Mouse (Mus musculus): ENCODE data around the gene Ep300. TPM values are rescaled to one million over a fixed set of nuclear protein-coding genes. Genes with fewer than 3 reads are reported as not detected.

The Ep300 gene
- polyA plus RNA-seq (2016; fragmentation: Nextera tagmentation; extraction: Ambion mirVana): 16.1 and 17.3 TPM in 2 replicates

- peaks cover 3% of the 10 kb centered on the region; the same call in 1 of the 2 replicates for H3K36me3 ChIP-seq
- H3K4me2 ChIP-seq: peak within 1 kb of the TSS; percentile 80
- no peaks in the 10 kb centered on the region for H3K27me3 ChIP-seq (replicated peaks)
- no peaks in the 10 kb centered on the region for H3K9me3 ChIP-seq (replicated peaks)
- H3K4me1 ChIP-seq (replicated peaks): peaks cover 11% of the 10 kb centered on the region
- peak within 1 kb of the TSS; percentile 99 for H3K4me3 ChIP-seq
- ATAC-seq (ENCODE audit: insufficient number of reproducible peaks, low FRiP score): peak; percentile 94
- peak within 1 kb of the TSS; percentile 100 for H3K27ac ChIP-seq (ENCODE audit: poor library complexity, severe bottlenecking)
- H3K9ac ChIP-seq: peak within 1 kb of the TSS; percentile 100
- under 1% methylated on average over 67 of the region's 68 CpGs for WGBS
Measured at GRCm38 (mm10) chr15:81584913-81585745, at the start of gene Ep300. Ep300 (plus strand) TSS chr15:81585351.

- 38% methylated on average over 9 of the region's 9 CpGs for WGBS
- Histone ChIP-seq H3K36me3 (no peaks in the 10 kb centered on the region), H3K9me3 (replicated peaks) (no peaks in the 10 kb centered on the region), H3K4me3 (no peak overlapping the region), H3K27ac (ENCODE audit: poor library complexity, severe bottlenecking) (no peak overlapping the region), H3K27me3 (replicated peaks) (no peaks in the 10 kb centered on the region), H3K4me2 (no peak overlapping the region), H3K4me1 (replicated peaks) (0 out of 2 replicates have a peak, but pooled peaks cover 3% of the 10 kb centered on the region), H3K9ac (peak overlapping the region; percentile 25)
- no peak for ATAC-seq (ENCODE audit: insufficient number of reproducible peaks, low FRiP score)
Measured at GRCm38 (mm10) chr15:81535881-81536351, 49.2 kb upstream of the Ep300 start.

- no peaks in the 10 kb centered on the region for H3K36me3 ChIP-seq
- WGBS: 67% methylated on average over 4 of the region's 4 CpGs
- no peak overlapping the region for H3K4me3 ChIP-seq
- H3K4me2 ChIP-seq: no peak overlapping the region
- no peak overlapping the region for H3K27ac ChIP-seq (ENCODE audit: poor library complexity, severe bottlenecking)
- ATAC-seq (ENCODE audit: insufficient number of reproducible peaks, low FRiP score): no peak
- no peaks in the 10 kb centered on the region for H3K27me3 ChIP-seq (replicated peaks)
- H3K9ac ChIP-seq: no peak overlapping the region
- H3K9me3 ChIP-seq (replicated peaks): no peaks in the 10 kb centered on the region
- 0 out of 2 replicates have a peak, but pooled peaks cover 3% of the 10 kb centered on the region for H3K4me1 ChIP-seq (replicated peaks)
Measured at GRCm38 (mm10) chr15:81538149-81538548, 47.0 kb upstream of the Ep300 start.

- H3K36me3 ChIP-seq: no peaks in the 10 kb centered on the region
- 72% methylated on average over 2 of the region's 2 CpGs for WGBS
- H3K4me3 ChIP-seq: no peak overlapping the region
- 0 out of 2 replicates have a peak, but pooled peaks cover 2% of the 10 kb centered on the region for H3K9me3 ChIP-seq (replicated peaks)
- H3K27me3 ChIP-seq (replicated peaks): no peaks in the 10 kb centered on the region
- no peak overlapping the region for H3K27ac ChIP-seq (ENCODE audit: poor library complexity, severe bottlenecking)
- no peak overlapping the region for H3K9ac ChIP-seq
- H3K4me1 ChIP-seq (replicated peaks): 0 out of 2 replicates have a peak, but pooled peaks cover 3% of the 10 kb centered on the region
- ATAC-seq (ENCODE audit: insufficient number of reproducible peaks, low FRiP score): no peak
- no peak overlapping the region for H3K4me2 ChIP-seq
Measured at GRCm38 (mm10) chr15:81539560-81539959, 45.6 kb upstream of the Ep300 start.

- no peak overlapping the region for H3K27ac ChIP-seq (ENCODE audit: poor library complexity, severe bottlenecking)
- 0 out of 2 replicates have a peak, but pooled peaks cover 2% of the 10 kb centered on the region for H3K9me3 ChIP-seq (replicated peaks)
- no peaks in the 10 kb centered on the region for H3K4me1 ChIP-seq (replicated peaks)
- H3K9ac ChIP-seq: no peak overlapping the region
- no peak overlapping the region for H3K4me3 ChIP-seq
- ATAC-seq (ENCODE audit: insufficient number of reproducible peaks, low FRiP score): no peak
- no peaks in the 10 kb centered on the region for H3K27me3 ChIP-seq (replicated peaks)
- H3K36me3 ChIP-seq: no peaks in the 10 kb centered on the region
- H3K4me2 ChIP-seq: no peak overlapping the region
- 85% methylated on average over 2 of the region's 2 CpGs for WGBS
Measured at GRCm38 (mm10) chr15:81544916-81545315, 40.2 kb upstream of the Ep300 start.

- 75% methylated on average over 5 of the region's 5 CpGs for WGBS
- Histone ChIP-seq H3K4me3 (no peak overlapping the region), H3K9ac (no peak overlapping the region), H3K9me3 (replicated peaks) (0 out of 2 replicates have a peak, but pooled peaks cover 2% of the 10 kb centered on the region), H3K4me2 (no peak overlapping the region), H3K27ac (ENCODE audit: poor library complexity, severe bottlenecking) (no peak overlapping the region), H3K4me1 (replicated peaks) (no peaks in the 10 kb centered on the region), H3K27me3 (replicated peaks) (no peaks in the 10 kb centered on the region), H3K36me3 (no peaks in the 10 kb centered on the region)
- no peak for ATAC-seq (ENCODE audit: insufficient number of reproducible peaks, low FRiP score)
Measured at GRCm38 (mm10) chr15:81545387-81546176, 39.6 kb upstream of the Ep300 start.

GRCm38 (mm10) chr15:81553455-81553854, 31.7 kb upstream of the Ep300 start:
- Histone ChIP-seq H3K9me3 (replicated peaks) (no peaks in the 10 kb centered on the region), H3K36me3 (no peaks in the 10 kb centered on the region), H3K4me2 (no peak overlapping the region), H3K9ac (no peak overlapping the region), H3K27ac (ENCODE audit: poor library complexity, severe bottlenecking) (no peak overlapping the region), H3K4me1 (replicated peaks) (no peaks in the 10 kb centered on the region), H3K4me3 (no peak overlapping the region), H3K27me3 (replicated peaks) (no peaks in the 10 kb centered on the region)
- 81% methylated on average over 1 of the region's 1 CpGs for WGBS
- no peak for ATAC-seq (ENCODE audit: insufficient number of reproducible peaks, low FRiP score)

- WGBS: 62% methylated on average over 18 of the region's 18 CpGs
- no peaks in the 10 kb centered on the region for H3K27me3 ChIP-seq (replicated peaks)
- ATAC-seq (ENCODE audit: insufficient number of reproducible peaks, low FRiP score): no peak
Measured at GRCm38 (mm10) chr15:81554558-81555297, 30.4 kb upstream of the Ep300 start.

GRCm38 (mm10) chr15:81555986-81556385, 29.2 kb upstream of the Ep300 start:
- H3K9me3 ChIP-seq (replicated peaks): no peaks in the 10 kb centered on the region
- no peak overlapping the region for H3K9ac ChIP-seq
- no peak overlapping the region for H3K4me3 ChIP-seq
- no peaks in the 10 kb centered on the region for H3K4me1 ChIP-seq (replicated peaks)
- no peak overlapping the region for H3K4me2 ChIP-seq
- H3K27ac ChIP-seq (ENCODE audit: poor library complexity, severe bottlenecking): no peak overlapping the region
- H3K36me3 ChIP-seq: no peaks in the 10 kb centered on the region
- no peaks in the 10 kb centered on the region for H3K27me3 ChIP-seq (replicated peaks)
- WGBS: 75% methylated on average over 3 of the region's 3 CpGs
- ATAC-seq (ENCODE audit: insufficient number of reproducible peaks, low FRiP score): no peak

More at GRCm38 (mm10) chr15:81554558-81555297, 30.4 kb upstream of the Ep300 start:
- Histone ChIP-seq H3K36me3 (no peaks in the 10 kb centered on the region), H3K4me1 (replicated peaks) (no peaks in the 10 kb centered on the region), H3K9ac (no peak overlapping the region), H3K9me3 (replicated peaks) (no peaks in the 10 kb centered on the region), H3K4me2 (no peak overlapping the region), H3K4me3 (no peak overlapping the region), H3K27ac (ENCODE audit: poor library complexity, severe bottlenecking) (no peak overlapping the region)

- H3K27me3 ChIP-seq (replicated peaks): no peaks in the 10 kb centered on the region
- 28% methylated on average over 3 of the region's 3 CpGs for WGBS
- no peaks in the 10 kb centered on the region for H3K4me1 ChIP-seq (replicated peaks)
- no peak overlapping the region for H3K4me3 ChIP-seq
- no peak overlapping the region for H3K4me2 ChIP-seq
- H3K9me3 ChIP-seq (replicated peaks): no peaks in the 10 kb centered on the region
- ATAC-seq (ENCODE audit: insufficient number of reproducible peaks, low FRiP score): no peak
- H3K9ac ChIP-seq: no peak overlapping the region
- H3K27ac ChIP-seq (ENCODE audit: poor library complexity, severe bottlenecking): no peak overlapping the region
- no peaks in the 10 kb centered on the region for H3K36me3 ChIP-seq
Measured at GRCm38 (mm10) chr15:81561501-81561900, 23.6 kb upstream of the Ep300 start.
